Mouse (Mus musculus) neural tube, postnatal 0 days (tissue): ENCODE results near the gene Mucl1. TPM values are rescaled to one million over a fixed set of nuclear protein-coding genes. Genes with fewer than 3 reads are reported as not detected.

Source experiments
- polyA plus RNA-seq: library from polyadenylated mRNA; unstranded; fragments of >200 nt; fragmentation: Nextera tagmentation; extraction: Ambion mirVana; gene quantifications from 2 replicates; pipeline ENCODE4 v1.2.1, GENCODE M21; 2015

The Mucl1 gene
- polyA plus RNA-seq, result not detected in 2 replicates

DNA sequence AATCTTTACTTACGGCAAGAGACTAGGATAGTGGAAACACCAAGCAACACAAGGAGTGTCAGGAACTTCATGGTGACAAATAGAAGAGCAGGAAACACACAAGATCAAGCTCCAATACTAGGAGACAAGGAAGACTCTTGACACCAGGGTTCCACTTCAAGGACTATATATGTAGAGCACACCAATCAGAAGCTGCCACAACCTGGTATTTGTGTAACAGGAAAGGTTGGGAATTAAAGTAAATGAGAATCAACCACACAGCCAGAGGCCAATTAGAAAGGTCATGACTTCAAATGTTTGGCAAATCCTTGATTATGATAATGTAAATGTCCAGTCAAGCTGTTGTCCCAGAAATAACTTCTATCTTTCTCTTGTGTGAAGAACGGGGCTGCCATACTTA lies at the start of gene Mucl1:
TSS of gene Mucl1 (minus strand) at position 101 of the 400 bp plus-strand sequence.

Other genes with a start within 250 kb of the Mucl1 start
- 179 and 180 TPM in 2 replicates for gene Ppp1r1a, start 217.5 kb downstream of the Mucl1 start, polyA plus RNA-seq
- gene Glycam1, start 190.4 kb downstream of the Mucl1 start, polyA plus RNA-seq, result 0.44 TPM in 1 of 2 replicates, not detected in the other
- gene Mucl2, start 143.8 kb upstream of the Mucl1 start, polyA plus RNA-seq, result not detected in 2 replicates